Mouse (Mus musculus) lung, postnatal 0 days (tissue): ENCODE results near the gene Nr4a1. TPM values are rescaled to one million over a fixed set of nuclear protein-coding genes. Genes with fewer than 3 reads are reported as not detected.

ENCODE experiments used
- ATAC-seq: fragments of 200-750 bp; cut with Nextera tagmentation; 2 replicates; pipeline ENCODE4 v1.8.0; 2017; ENCODE audit warnings: moderate library complexity
- DNase-seq: peaks from one replicate; pipeline ENCODE4 v3.0.0-alpha.2; 2016; ENCODE audit warnings: low spot score
- H3K27ac ChIP-seq: fragments of 300-500 bp; sonication (generic); 2 replicates; pipeline ENCODE4 v1.5.1; 2014; ENCODE audit warnings: antibody characterized with exemption, mild to moderate bottlenecking, low read length, mixed read lengths
- H3K27me3 ChIP-seq: fragments of 300-500 bp; sonication (generic); replicated peaks from 2 replicates; pipeline ENCODE4 v1.6.1; 2014; ENCODE audit warnings: low read length, mixed read lengths; ENCODE audit not compliant: insufficient read depth
- H3K36me3 ChIP-seq: fragments of 300-500 bp; sonication (generic); 2 replicates; pipeline ENCODE4 v1.6.1; 2014; ENCODE audit warnings: low read length, mixed read lengths; ENCODE audit not compliant: insufficient read depth
- H3K4me1 ChIP-seq: fragments of 300-500 bp; sonication (generic); 2 replicates; pipeline ENCODE4 v1.6.1; 2014; ENCODE audit warnings: antibody characterized with exemption, low read depth, low read length, mixed read lengths; ENCODE audit not compliant: insufficient read depth
- H3K4me2 ChIP-seq: fragments of 300-500 bp; sonication (generic); replicated peaks from 2 replicates; pipeline ENCODE4 v1.6.1; 2014; ENCODE audit warnings: low read depth, mild to moderate bottlenecking, low read length, moderate library complexity, mixed read lengths
- H3K4me3 ChIP-seq: fragments of 300-500 bp; sonication (generic); 2 replicates; pipeline ENCODE4 v1.5.1; 2014; ENCODE audit warnings: low read depth, low read length
- H3K9ac ChIP-seq: fragments of 300-500 bp; sonication (generic); replicated peaks from 2 replicates; pipeline ENCODE4 v1.6.1; 2014; ENCODE audit warnings: low read depth, mild to moderate bottlenecking
- H3K9me3 ChIP-seq: fragments of 300-500 bp; sonication (generic); 2 replicates; pipeline ENCODE4 v1.6.1; 2016; ENCODE audit warnings: low read length, mixed read lengths
- CTCF ChIP-seq: IDR thresholded peaks from 2 replicates; pipeline ENCODE4 v1.5.1; 2016; ENCODE audit warnings: antibody characterized with exemption, mild to moderate bottlenecking
- EP300 ChIP-seq: IDR thresholded peaks from 2 replicates; pipeline ENCODE4 v1.6.1; 2016; ENCODE audit warnings: antibody characterized with exemption, mild to moderate bottlenecking, control low read depth
- WGBS: fragments of 180-500 bp; shearing (Covaris S2); extraction: QIAGEN DNeasy Blood & Tissue Kit; methylation state at CpG from one replicate; pipeline ENCODE4 v1.1.7; 2014; 5-methylcytosine and 5-hydroxymethylcytosine counted together
- polyA plus RNA-seq: library from polyadenylated mRNA; unstranded; fragments of >200 nt; fragmentation: Nextera tagmentation; extraction: Ambion mirVana; gene quantifications from 2 replicates; pipeline ENCODE4 v1.2.1, GENCODE M21; 2015

Nr4a1 gene
- polyA plus RNA-seq, 1 experiment from 2014 or later = 7.8 TPM

DNA sequence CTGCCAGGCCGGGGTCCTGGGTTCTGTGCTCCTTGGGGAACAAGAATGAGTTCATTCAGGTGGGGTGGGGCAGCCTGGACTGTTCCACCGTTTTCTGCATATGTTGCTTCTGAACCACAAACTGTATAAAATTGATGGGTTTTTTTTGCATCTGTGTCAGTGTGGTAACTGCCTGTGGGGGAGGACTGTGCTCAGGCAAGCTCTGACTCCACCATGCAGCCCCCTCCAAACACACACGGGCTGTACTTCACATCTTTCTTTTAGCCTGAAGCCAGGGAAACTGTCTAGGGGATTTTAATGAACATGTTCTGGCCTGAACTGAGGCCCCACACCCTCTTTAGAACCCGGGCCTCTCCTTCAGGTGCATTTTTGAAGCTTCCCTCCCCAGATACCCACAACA lies 21.5 kb upstream of the Nr4a1 start:
- no peak overlapping the region for H3K4me3 ChIP-seq
- H3K36me3 ChIP-seq = peaks cover 17% of the 10 kb centered on the region
- no peak for DNase-seq
- no peak overlapping the region for H3K4me2 ChIP-seq
- TF ChIP-seq EP300 (no peak), CTCF (no peak)
- no peaks in the 10 kb centered on the region for H3K27me3 ChIP-seq
- H3K9me3 ChIP-seq = no peaks in the 10 kb centered on the region
- peaks cover 17% of the 10 kb centered on the region for H3K4me1 ChIP-seq
- no peak overlapping the region for H3K9ac ChIP-seq
- peak overlapping the region; percentile 93 for H3K27ac ChIP-seq
- ATAC-seq = no peak
- WGBS = 53% methylated on average over 4 of the region's 4 CpGs

- peaks cover 13% of the 10 kb centered on the region for H3K4me1 ChIP-seq
- H3K4me2 ChIP-seq = no peak overlapping the region
- peak; percentile 79 for ATAC-seq
- H3K9me3 ChIP-seq = no peaks in the 10 kb centered on the region
- no peak overlapping the region for H3K4me3 ChIP-seq
- H3K9ac ChIP-seq = no peak overlapping the region
- peak; percentile 87 for DNase-seq
- no peaks in the 10 kb centered on the region for H3K27me3 ChIP-seq
- peaks cover 17% of the 10 kb centered on the region for H3K36me3 ChIP-seq
- TF ChIP-seq CTCF (no peak), EP300 (no peak)
- WGBS = 56% methylated on average over 3 of the region's 3 CpGs
- H3K27ac ChIP-seq = peak overlapping the region; percentile 93
Observed at GRCm38 (mm10) chr15:101233183-101233582, 20.9 kb upstream of the Nr4a1 start.

GRCm38 (mm10) chr15:101233641-101234275 lies 20.3 kb upstream of the Nr4a1 start:
- ATAC-seq = peak; percentile 92

DNA sequence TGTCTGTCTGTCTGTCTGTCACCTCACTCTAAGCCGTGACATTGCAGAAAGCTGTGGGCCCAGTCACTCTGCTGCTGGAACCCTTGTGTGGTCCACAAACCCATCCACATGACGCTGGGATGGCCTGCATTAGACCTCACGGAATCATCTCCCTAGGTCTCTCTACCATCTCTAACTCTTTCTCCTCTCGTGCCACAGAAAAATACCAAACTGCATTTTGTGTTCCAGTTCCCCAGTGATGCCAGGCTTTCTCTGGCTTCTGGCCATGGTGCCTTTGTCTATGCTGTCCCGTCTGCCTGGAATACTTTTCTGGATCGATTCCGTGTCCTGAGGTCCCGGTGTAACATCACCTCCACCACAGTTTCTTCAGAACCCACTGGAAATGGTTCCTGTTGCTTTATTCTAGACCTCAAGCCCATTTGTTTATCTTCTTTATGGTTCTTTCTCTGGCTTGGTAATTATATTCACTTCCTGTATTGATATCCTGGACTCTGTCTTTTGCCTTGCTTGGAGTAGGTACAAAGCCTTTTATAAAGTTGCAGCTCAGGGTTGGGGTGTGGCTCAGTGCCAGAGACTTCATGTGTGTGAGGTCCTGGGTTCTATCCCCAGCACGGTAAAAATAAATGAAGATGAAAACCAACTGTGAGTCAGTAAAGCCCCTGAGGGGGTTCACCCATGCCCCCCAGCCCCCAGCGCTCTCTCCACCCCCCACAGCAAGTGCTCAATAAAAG lies 19.3 kb upstream of the Nr4a1 start:
- H3K36me3 ChIP-seq = peaks cover 7% of the 10 kb centered on the region
- H3K9ac ChIP-seq = no peak overlapping the region
- peaks cover 15% of the 10 kb centered on the region for H3K4me1 ChIP-seq

More at GRCm38 (mm10) chr15:101233641-101234275, 20.3 kb upstream of the Nr4a1 start:
- TF ChIP-seq EP300 (peak; percentile 63; the same call in 1 of the 2 replicates), CTCF (no peak)
- H3K36me3 ChIP-seq = peaks cover 15% of the 10 kb centered on the region
- H3K9ac ChIP-seq = no peak overlapping the region
- H3K4me1 ChIP-seq = peaks cover 13% of the 10 kb centered on the region
- WGBS = 19% methylated on average over 11 of the region's 11 CpGs
- no peaks in the 10 kb centered on the region for H3K27me3 ChIP-seq
- peak; percentile 95 for DNase-seq
- H3K27ac ChIP-seq = peak overlapping the region; percentile 93
- H3K9me3 ChIP-seq = no peaks in the 10 kb centered on the region
- H3K4me2 ChIP-seq = no peak overlapping the region
- no peak overlapping the region for H3K4me3 ChIP-seq

GRCm38 (mm10) chr15:101235342-101235698 lies 18.7 kb upstream of the Nr4a1 start:
- Histone ChIP-seq H3K27me3 (no peaks in the 10 kb centered on the region), H3K4me1 (peaks cover 15% of the 10 kb centered on the region), H3K9ac (no peak overlapping the region), H3K27ac (peak overlapping the region; percentile 93), H3K4me3 (no peak overlapping the region), H3K36me3 (peaks cover 7% of the 10 kb centered on the region), H3K9me3 (no peaks in the 10 kb centered on the region), H3K4me2 (no peak overlapping the region)
- DNase-seq = no peak
- 25% methylated on average over 5 of the region's 5 CpGs for WGBS
- ATAC-seq = no peak
- no peak for TF ChIP-seq CTCF
- TF ChIP-seq EP300 = no peak

More for the DNA sequence above, 19.3 kb upstream of the Nr4a1 start:
- TF ChIP-seq EP300 (no peak), CTCF (no peak)
- ATAC-seq (no peak), DNase-seq (no peak)
- no peak overlapping the region for H3K4me2 ChIP-seq
- H3K9me3 ChIP-seq = no peaks in the 10 kb centered on the region
- H3K27me3 ChIP-seq = no peaks in the 10 kb centered on the region
- WGBS = 40% methylated on average over 10 of the region's 10 CpGs
- H3K4me3 ChIP-seq = no peak overlapping the region
- H3K27ac ChIP-seq = peak overlapping the region; percentile 93

DNA sequence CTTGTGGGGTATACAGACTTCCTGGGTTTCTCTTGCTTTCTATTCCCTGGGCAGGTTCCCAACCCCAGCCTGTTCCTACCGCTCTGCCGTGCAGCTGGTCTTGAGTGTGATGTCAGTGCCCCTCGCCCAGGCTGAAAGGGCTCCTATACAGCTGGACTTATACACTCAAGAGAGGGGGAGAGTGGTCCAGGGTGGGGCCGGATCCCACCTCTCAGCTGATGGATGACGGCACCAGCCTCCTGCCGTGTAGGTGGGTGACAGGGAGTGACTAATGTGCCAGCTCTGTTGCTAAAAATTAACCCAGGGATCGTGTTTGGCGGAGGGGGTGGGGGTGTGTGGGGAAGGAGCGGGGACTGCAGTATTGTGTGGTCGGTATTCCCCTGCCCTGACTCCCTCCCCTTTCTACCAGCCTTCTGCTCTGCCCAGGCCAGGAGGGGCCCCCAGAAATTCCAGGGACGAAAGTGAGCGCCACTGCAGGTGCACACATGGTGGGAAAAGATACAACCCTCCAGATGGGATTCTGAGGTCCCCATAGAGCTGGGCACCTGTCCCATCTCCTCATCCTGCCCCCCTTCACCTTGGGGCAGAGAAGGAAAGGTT lies 18.2 kb upstream of the Nr4a1 start:
- Histone ChIP-seq H3K4me3 (no peak overlapping the region), H3K9ac (no peak overlapping the region), H3K4me2 (no peak overlapping the region), H3K4me1 (peaks cover 16% of the 10 kb centered on the region), H3K36me3 (peaks cover 7% of the 10 kb centered on the region; the same call in 1 of the 2 replicates), H3K9me3 (no peaks in the 10 kb centered on the region), H3K27me3 (no peaks in the 10 kb centered on the region), H3K27ac (peak overlapping the region; percentile 93)
- TF ChIP-seq CTCF (no peak), EP300 (no peak)
- ATAC-seq = no peak
- peak; percentile 38 for DNase-seq
- WGBS = 20% methylated on average over 12 of the region's 12 CpGs
